Mouse (Mus musculus) MEL (cell line): ENCODE measurements at regions not wholly inside any gene's neighbourhood (a gene's known extent, or its start where the extent isn't known, plus 50 kb on each side); places are given as distances from the start of the nearest gene placed in this dataset.

Experiments used
- DNase-seq: peaks from one replicate; pipeline ENCODE4 v3.0.0; 2011; ENCODE audit warnings: low read depth, low spot score
- H3K27ac ChIP-seq: 2 replicates; pipeline ENCODE4 v1.5.1; 2012; ENCODE audit warnings: low read depth, mild to moderate bottlenecking, control low read depth, low read length, moderate library complexity; ENCODE audit not compliant: control insufficient read depth
- H3K27me3 ChIP-seq, 2 experiments: fragments of 150-350 bp in 1 of 2; sonication (generic) in 1 of 2; 2 replicates each; pipeline ENCODE4 v1.6.1; 2012; ENCODE audit warnings: low read length in 2 of 2, mild to moderate bottlenecking in 2 of 2, improper control_type of control experiment in 1 of 2, moderate library complexity in 1 of 2; ENCODE audit not compliant: insufficient read depth in 2 of 2, control insufficient read depth in 1 of 2
- H3K36me3 ChIP-seq, 2 experiments: 2 replicates each; pipeline ENCODE4 v1.6.1; 2012 to 2014; ENCODE audit warnings: low read length in 2 of 2, improper control_type of control experiment in 1 of 2, inconsistent platforms in 1 of 2, mild to moderate bottlenecking in 1 of 2; ENCODE audit not compliant: insufficient read depth in 2 of 2, control insufficient read depth in 1 of 2
- H3K4me1 ChIP-seq, 2 experiments: fragments of 150-350 bp in 1 of 2; sonication (generic) in 1 of 2; 2 replicates each; pipeline ENCODE4 v1.6.1; 2012; ENCODE audit warnings: low read length in 2 of 2, improper control_type of control experiment in 1 of 2, mild to moderate bottlenecking in 1 of 2; ENCODE audit not compliant: insufficient read depth in 2 of 2, control insufficient read depth in 1 of 2
- H3K4me3 ChIP-seq, 2 experiments: fragments of 150-350 bp in 1 of 2; sonication (generic) in 1 of 2; 2 replicates each; pipeline ENCODE4 v1.5.1; 2012; ENCODE audit warnings: low read depth in 2 of 2, low read length in 2 of 2, mild to moderate bottlenecking in 2 of 2, moderate library complexity in 2 of 2, control low read depth in 1 of 2, improper control_type of control experiment in 1 of 2; ENCODE audit not compliant: control insufficient read depth in 1 of 2, insufficient read depth in 1 of 2
- H3K79me2 ChIP-seq: 2 replicates; pipeline ENCODE4 v1.6.1; 2012; ENCODE audit warnings: mild to moderate bottlenecking, low read length, moderate library complexity; ENCODE audit not compliant: control insufficient read depth, poor library complexity, insufficient read depth
- H3K9ac ChIP-seq: 2 replicates; pipeline ENCODE4 v1.6.1; 2012; ENCODE audit warnings: low read depth, mild to moderate bottlenecking, control low read depth, low read length, moderate library complexity; ENCODE audit not compliant: control insufficient read depth, poor library complexity, severe bottlenecking
- H3K9me3 ChIP-seq: fragments of 150-350 bp; sonication (generic); replicated peaks from 2 replicates; pipeline ENCODE4 v1.6.1; 2012; ENCODE audit warnings: mild to moderate bottlenecking, low read length, improper control_type of control experiment, moderate library complexity; ENCODE audit not compliant: insufficient read depth
- CHD1 ChIP-seq: IDR thresholded peaks from 2 replicates; pipeline ENCODE4 v1.6.1; 2012; ENCODE audit warnings: low read depth, mild to moderate bottlenecking, inconsistent platforms, low read length, improper control_type of control experiment
- CHD2 ChIP-seq: IDR thresholded peaks from 2 replicates; pipeline ENCODE4 v1.6.1; 2011; ENCODE audit warnings: low read length, improper control_type of control experiment
- CTCF ChIP-seq, 3 experiments: IDR thresholded peaks in 2 of 3; conservative IDR thresholded peaks in 1 of 3; 2 replicates each; pipeline ENCODE4 v1.5.1; 2011 to 2012; ENCODE audit warnings: low read length in 3 of 3, low read depth in 2 of 3, mild to moderate bottlenecking in 2 of 3, improper control_type of control experiment in 1 of 3, inconsistent platforms in 1 of 3, mixed read lengths in 1 of 3, moderate library complexity in 1 of 3; ENCODE audit not compliant: control insufficient read depth in 1 of 3, insufficient read depth in 1 of 3, poor library complexity in 1 of 3, severe bottlenecking in 1 of 3
- ELF1 ChIP-seq: IDR thresholded peaks from 2 replicates; pipeline ENCODE4 v1.6.1; 2014; ENCODE audit warnings: low read depth, mild to moderate bottlenecking, inconsistent platforms, low read length, improper control_type of control experiment, moderate library complexity
- GABPA ChIP-seq: IDR thresholded peaks from 2 replicates; pipeline ENCODE4 v1.6.1; 2012; ENCODE audit warnings: low read depth, mild to moderate bottlenecking, inconsistent platforms, low read length, improper control_type of control experiment, moderate library complexity
- MAFK ChIP-seq: IDR thresholded peaks from 2 replicates; pipeline ENCODE4 v1.6.1; 2011; ENCODE audit warnings: low read depth, mild to moderate bottlenecking, low read length, improper control_type of control experiment, borderline replicate concordance
- MEF2A ChIP-seq: IDR thresholded peaks from 2 replicates; pipeline ENCODE4 v1.6.1; 2014; ENCODE audit warnings: low read depth, mild to moderate bottlenecking, inconsistent platforms, low read length, improper control_type of control experiment; ENCODE audit not compliant: poor library complexity, insufficient replicate concordance, severe bottlenecking; ENCODE audit errors: extremely low read depth
- POLR2AphosphoS2 ChIP-seq: IDR thresholded peaks from 2 replicates; pipeline ENCODE4 v1.6.1; 2011; ENCODE audit warnings: low read length, improper control_type of control experiment
- SMC3 ChIP-seq: IDR thresholded peaks from 2 replicates; pipeline ENCODE4 v1.6.1; 2011; ENCODE audit warnings: low read depth, low read length, improper control_type of control experiment
- TBP ChIP-seq: IDR thresholded peaks from 2 replicates; pipeline ENCODE4 v1.8.0; 2011; ENCODE audit warnings: low read depth, low read length, improper control_type of control experiment
- TCF12 ChIP-seq: IDR thresholded peaks from 2 replicates; pipeline ENCODE4 v1.6.1; 2014; ENCODE audit warnings: low read depth, mild to moderate bottlenecking, inconsistent platforms, low read length, improper control_type of control experiment, moderate library complexity
- USF2 ChIP-seq, 2 experiments: IDR thresholded peaks; 2 replicates each; pipeline ENCODE4 v1.6.1; 2011 to 2012; ENCODE audit warnings: improper control_type of control experiment in 2 of 2, low read length in 2 of 2, borderline replicate concordance in 1 of 2, inconsistent platforms in 1 of 2, low read depth in 1 of 2, mild to moderate bottlenecking in 1 of 2; ENCODE audit not compliant: insufficient read depth in 1 of 2
- ZMIZ1 ChIP-seq: IDR thresholded peaks from 2 replicates; pipeline ENCODE4 v1.6.1; 2012; ENCODE audit warnings: low read depth, mild to moderate bottlenecking, inconsistent platforms, low read length, improper control_type of control experiment, moderate library complexity

- no peak overlapping the region for H3K9ac ChIP-seq
- H3K27ac ChIP-seq = no peak overlapping the region
- H3K36me3 ChIP-seq = no peaks in the 10 kb centered on the region
- H3K4me3 ChIP-seq = no peak overlapping the region
- H3K79me2 ChIP-seq = no peaks in the 10 kb centered on the region
- no peaks in the 10 kb centered on the region for H3K27me3 ChIP-seq
- H3K9me3 ChIP-seq = no peaks in the 10 kb centered on the region
- DNase-seq = no peak
- TF ChIP-seq SMC3 (no peak), MEF2A (no peak), POLR2AphosphoS2 (no peak), TBP (no peak), CTCF (IDR thresholded peaks at IDR 0.05 in 2 of 3, conservative IDR thresholded peaks at IDR 0.05 in 1 of 3; ENCODE audit: control insufficient read depth in 1 of 3, insufficient read depth in 1 of 3, low read depth in 2 of 3, low read length in 3 of 3, poor library complexity in 1 of 3, severe bottlenecking in 1 of 3) (peak in 1 of 3 experiments; percentile 30; a peak in 2 of 6 replicates)
- H3K4me1 ChIP-seq = no peaks in the 10 kb centered on the region
These were observed 73.3 kb upstream of the Dap start for GRCm38 (mm10) chr15:31150546-31151471.

- Histone ChIP-seq H3K9me3 (no peaks in the 10 kb centered on the region), H3K36me3 (no peaks in the 10 kb centered on the region), H3K27ac (no peak overlapping the region), H3K4me3 (no peak overlapping the region), H3K27me3 (no peaks in the 10 kb centered on the region), H3K9ac (no peak overlapping the region), H3K79me2 (no peaks in the 10 kb centered on the region), H3K4me1 (no peaks in the 10 kb centered on the region)
- TF ChIP-seq MAFK = no peak
- TF ChIP-seq CHD2 = no peak
- TF ChIP-seq CHD1 = no peak
- TF ChIP-seq ZMIZ1 = no peak
- TF ChIP-seq ELF1 = no peak
- TF ChIP-seq CTCF (IDR thresholded peaks at IDR 0.05 in 2 of 3, conservative IDR thresholded peaks at IDR 0.05 in 1 of 3; ENCODE audit: control insufficient read depth in 1 of 3, insufficient read depth in 1 of 3, low read depth in 2 of 3, low read length in 3 of 3, poor library complexity in 1 of 3, severe bottlenecking in 1 of 3) = no peak
- no peak for TF ChIP-seq USF2 (IDR thresholded peaks at IDR 0.05; ENCODE audit: borderline replicate concordance in 1 of 2, insufficient read depth in 1 of 2, low read depth in 1 of 2, low read length in 2 of 2)
- TF ChIP-seq TCF12 = no peak
- no peak for TF ChIP-seq GABPA
- no peak for DNase-seq
These were observed 69.0 kb upstream of the Dap start for GRCm38 (mm10) chr15:31155141-31155540.
